Mouse (Mus musculus): Measurements from ENCODE around the gene Unc119b.
"Not testable (repeated sequence)": the region's sequence is repeated elsewhere in the genome, so short reads cannot be mapped to it uniquely, and the experiment has no call there.

Unc119b gene

DNA sequence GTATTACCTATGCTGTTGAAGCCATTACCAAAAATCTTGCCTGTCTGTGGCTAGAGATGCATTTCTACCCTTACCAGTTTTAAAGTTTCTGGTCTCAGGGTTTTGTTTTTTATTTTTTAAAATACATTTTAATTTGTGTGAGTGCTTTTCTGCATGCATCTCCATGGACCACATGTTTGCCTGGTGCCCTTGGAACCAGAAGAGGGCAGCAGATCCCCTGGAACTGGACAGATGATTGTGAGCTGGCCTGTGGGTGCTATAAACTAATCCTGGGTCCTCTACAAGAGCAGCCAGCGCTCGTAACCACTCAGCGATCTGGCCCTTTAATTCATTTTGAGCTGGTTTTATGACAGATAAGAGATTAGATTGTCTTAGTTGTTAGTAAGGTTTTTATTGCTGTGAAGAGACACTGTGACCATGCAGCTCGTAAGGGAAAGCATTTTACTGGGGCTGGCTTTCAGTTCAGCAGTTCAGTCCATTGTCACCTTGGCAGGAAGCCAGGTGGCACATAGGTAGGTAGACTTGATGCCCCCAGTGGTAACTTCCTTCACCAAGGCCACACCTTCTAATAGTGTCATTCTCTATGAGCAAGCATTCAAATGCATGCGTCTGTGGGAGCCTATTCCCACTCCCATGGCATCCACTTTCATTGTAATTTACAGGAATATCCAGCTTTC, 45.0 kb downstream of the Unc119b start:
- DNase-seq (ENCODE audit: low spot score), result no peak

DNA sequence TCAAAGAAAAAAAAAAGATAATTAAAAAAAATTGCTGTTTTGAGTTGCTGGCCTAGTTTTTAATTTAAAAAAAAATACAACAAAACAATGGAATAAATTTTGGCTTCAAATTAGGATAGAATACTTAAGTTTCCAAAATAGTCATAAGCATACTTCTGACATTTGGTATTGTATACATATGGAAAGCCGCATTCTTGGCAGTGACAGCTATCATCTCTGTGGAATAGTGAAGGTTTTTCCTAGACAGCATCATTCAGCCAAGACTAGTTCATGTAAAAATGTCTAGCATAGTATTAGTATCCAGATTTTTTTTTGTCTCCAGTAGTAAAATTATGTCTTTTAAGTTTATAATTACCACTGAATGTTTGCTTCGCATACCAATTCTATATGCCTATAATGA, 49.1 kb downstream of the Unc119b start:
- DNase-seq (ENCODE audit: low spot score), result no peak

DNA sequence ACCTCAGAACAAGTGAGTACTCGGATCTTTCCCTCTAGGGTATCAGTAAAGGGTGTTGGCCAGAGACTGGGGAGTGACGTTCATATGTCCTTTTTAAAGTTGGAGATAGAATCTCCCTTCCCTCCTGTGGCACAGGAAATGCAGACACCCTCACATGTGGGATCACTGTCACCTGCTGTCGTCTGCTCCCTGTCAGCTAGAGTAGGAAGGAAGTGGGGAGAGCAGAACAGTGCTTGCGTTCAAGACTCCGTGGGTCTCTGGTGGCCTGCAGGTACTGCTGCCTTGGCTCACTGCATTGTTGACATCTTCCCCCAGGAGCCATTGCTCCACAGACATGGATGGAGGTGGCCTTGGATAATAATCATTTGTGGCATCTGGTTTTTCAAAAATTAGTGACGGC, 51.3 kb downstream of the Unc119b start:
- no peak for DNase-seq (ENCODE audit: low spot score)

DNA sequence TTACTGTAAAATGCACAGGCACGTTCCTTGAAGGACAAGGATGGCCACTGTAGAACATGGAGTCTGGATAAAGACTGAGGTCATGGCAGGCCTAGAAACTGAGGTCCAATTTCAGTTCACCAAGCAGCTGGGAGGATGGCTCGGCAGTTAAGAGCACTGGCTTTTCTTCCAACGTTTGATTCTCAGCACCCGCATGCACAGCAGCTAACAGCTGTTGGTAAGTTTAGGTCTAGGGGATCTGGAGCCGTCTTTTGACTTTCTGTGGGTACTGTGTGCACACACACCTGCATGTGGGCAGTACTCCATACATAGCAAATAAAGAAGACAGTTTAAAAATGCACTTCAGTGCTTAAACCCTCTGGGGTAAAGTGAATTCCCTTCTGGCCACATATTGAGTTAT, 53.1 kb downstream of the Unc119b start:
- no peak for DNase-seq (ENCODE audit: low spot score)

DNA sequence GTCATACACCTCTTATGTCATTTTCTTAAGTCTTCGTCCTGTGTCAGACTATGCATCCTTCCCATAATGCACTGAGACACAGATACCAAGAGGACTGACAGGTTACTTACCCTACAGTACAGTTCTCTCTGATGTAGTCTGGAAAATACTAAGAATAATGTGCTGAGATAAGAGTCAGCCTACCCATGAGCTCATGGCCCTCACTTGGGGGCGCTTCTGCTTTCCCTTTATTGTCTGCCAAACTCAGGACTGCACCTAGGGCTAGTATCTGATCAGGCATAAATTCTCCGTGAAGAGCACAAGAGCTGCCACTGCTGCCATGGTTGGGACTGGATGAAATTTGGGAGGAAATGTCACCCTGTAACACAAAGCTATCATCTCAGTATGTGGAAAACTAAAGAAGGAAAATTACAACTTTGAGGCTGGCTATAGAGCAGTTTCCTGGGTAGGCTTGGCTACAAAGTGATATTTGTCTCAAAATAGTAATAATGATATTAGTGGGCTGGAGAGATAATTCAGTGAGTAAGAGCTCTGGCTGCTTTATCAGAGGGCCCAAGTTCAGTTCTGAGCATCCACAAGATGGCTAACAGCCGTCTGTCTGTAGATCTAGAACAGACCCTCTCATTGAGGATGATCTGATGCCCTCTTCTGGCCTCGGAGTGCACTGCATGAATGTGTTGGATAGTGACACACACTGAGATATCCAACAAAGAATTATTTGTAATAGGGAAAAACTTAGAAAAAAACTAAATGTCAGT, 58.5 kb downstream of the Unc119b start:
- peak; percentile 73 for DNase-seq (ENCODE audit: low spot score)

DNA sequence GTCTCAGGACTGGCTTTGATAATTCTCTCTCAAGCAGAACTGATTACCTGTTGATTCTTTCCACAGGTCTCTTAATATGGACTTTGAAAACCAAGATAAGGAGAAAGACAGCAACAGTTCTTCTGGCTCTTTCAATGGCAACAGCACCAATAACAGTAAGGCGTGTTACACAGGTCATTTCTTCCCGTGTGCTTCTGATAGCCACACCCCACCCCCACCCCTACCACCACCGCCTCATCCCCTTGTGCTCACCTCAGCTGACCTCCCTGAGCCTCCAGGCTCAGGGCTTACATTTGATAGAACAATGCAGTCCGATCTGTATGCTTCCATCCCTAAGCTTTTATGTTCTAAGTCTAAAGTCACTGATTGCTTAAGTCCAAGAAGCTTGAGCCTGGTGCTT, 60.0 kb downstream of the Unc119b start:
- DNase-seq (ENCODE audit: low spot score), result no peak

DNA sequence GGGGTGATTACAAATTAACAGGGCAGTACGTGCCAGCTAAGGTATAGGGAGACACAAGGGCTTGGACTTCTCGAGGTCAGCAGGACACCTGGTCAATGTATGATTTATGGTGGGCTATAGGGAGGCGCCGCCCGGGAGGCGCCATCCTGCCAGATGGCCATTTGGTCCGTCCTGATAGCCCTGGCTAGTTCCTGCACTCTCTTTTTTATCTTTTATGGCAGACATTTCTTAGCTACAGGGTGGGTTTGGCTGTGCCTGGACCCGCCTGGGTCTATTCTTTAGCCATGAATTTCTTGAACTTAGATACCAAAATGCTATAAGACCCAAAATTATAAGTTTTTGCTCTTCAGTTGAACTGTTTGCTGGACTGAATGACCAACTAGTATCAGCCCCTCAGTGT, 61.5 kb downstream of the Unc119b start:
- DNase-seq (ENCODE audit: low spot score), result not testable (repeated sequence)
